Mouse (Mus musculus) heart, adult 9 months (tissue): ENCODE data around the gene Olfr272.

ENCODE experiments used
- DNase-seq, 2 experiments: peaks; one replicate each; pipeline ENCODE4 v3.0.0; 2022; ENCODE audit warnings: low spot score in 2 of 2

Gene Olfr272

DNA sequence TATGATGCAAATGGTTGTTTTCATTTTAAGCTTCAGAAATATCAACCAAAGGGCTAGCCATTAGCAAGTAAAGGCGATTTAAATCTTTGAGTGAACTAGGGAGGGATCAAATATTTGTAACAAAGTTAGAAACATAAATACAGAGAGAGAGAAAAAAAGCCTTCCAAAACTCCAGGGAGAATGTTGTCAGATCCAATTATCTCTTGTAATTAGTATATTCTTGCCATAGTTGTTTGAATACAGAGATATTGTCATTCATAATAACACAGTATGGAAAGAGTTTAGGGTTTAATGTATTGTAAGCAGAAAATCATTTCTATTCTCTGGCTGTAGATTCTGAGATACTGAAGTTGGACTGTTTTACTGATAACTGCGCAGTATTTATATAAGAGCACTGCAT, at the start of gene Olfr272:
Gene Olfr272 (minus strand): TSS at position 101 of the 400 bp plus-strand sequence.
- no peak for DNase-seq

DNA sequence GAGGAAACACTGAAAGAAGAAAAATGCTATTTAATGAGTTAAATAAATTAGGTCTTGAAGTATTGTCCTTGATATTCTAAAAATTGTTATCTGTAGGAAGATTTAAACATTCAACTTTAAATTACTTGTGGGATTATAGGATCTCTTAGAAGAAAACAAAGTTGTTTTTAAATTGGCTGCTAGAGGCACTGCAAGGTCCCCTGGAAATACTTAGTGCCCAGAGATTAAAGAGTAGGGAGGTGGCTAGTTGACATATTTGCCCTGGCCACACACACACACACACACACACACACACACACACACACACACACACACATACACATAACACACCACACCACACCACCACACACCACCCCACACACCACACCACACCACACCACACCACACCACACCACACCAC, 45.3 kb upstream of the Olfr272 start, which contains the start of gene Olfr270:
Gene Olfr270 (plus strand): TSS at position 301 of the 400 bp plus-strand sequence.
- no peak for DNase-seq

DNA sequence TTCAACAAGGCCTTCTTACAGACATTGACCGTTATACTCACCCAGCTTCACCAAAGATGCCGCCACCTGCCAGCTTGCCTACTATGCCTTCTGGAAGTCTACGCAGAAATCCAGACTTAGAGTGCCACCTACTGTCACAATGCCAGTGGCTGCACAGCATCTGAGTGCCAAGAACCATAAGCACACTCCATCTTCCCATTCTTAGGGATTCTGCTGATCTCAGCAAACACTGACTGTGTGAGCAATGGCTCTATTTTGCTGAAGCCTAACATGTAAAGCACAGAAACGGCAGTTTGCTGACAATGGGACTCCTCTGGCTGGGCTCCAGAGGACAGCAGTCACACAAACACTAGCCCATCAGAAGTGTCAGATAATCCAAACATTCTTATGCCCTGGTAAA, 39.7 kb upstream of the Olfr272 start:
- DNase-seq, result no peak

DNA sequence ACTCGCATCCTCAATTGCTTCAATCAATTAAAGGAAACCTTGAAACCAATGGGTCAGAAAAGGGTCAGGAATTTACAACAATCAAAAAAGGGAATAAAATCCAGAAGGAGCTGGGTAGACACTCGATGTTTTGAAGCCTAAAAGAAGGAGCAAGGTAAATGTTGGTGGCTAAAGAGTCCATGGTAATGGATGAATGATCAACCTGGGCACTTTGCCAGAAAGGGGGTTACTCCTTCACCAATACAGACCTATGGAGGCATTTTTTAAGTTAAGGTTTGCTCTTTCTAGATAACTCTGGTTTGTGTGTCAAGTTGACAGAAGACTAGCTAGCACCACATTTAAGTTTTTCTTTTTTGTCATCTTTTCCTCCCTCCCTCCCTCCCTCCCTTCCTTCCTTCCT, 30.0 kb upstream of the Olfr272 start:
- DNase-seq, result no peak

DNA sequence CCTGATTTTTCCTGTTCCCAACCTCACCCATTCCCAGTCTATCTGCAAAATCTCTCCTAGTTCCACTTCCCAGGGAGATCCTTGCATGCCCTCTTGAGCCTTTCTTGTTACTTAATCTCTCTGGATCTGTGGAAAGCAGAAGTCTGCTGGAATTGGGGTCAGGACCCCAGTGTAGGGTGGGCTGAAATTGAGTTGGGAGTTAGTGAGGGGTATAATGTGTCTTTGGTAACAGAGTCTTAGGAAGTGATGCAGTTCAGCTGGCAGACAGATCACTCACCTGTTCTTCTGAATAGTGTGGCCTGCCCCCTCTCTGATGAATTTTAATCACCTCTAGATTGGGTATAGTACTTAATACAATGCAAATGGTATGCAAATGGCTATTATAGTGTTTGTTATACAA, 27.7 kb upstream of the Olfr272 start:
- no peak for DNase-seq

DNA sequence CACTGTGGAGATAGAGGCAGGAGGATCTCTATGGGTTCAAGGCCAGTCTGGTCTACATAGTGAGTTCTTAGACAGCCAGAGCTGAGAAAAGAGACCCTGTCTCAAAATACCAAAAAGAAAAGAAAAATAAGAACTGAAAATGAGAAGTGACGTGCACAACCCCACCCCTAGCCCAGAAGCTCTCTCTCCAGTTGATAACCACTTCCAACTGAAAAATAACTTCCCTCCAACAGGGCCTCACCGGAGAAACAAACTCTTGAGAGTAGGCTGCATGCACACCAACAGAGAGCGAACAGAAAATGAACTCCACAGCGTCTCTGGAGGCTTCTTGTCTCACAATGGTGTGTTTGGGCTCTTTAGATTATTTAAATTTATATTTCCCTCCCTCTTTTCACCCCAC, 11.5 kb upstream of the Olfr272 start:
- DNase-seq, result no peak

DNA sequence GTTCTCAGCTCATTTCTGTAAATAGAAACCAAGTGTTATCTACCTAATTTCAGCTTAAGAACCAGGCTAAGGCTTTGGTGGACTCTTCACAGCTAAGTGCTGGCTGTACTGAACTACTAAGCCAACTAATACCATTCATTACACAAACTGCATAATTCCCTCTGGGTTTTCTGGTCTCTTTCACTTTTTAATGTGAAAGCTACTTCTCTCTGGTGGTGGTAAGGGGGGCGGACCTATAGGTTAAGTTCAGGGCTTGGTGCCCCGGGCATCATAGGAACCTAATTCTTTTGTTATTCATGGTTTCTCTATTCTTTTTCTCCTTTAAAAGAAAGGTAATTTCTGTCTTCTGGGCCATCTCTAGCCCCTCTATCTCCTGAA, 1.7 kb downstream of the Olfr272 start:
- DNase-seq, result no peak

DNA sequence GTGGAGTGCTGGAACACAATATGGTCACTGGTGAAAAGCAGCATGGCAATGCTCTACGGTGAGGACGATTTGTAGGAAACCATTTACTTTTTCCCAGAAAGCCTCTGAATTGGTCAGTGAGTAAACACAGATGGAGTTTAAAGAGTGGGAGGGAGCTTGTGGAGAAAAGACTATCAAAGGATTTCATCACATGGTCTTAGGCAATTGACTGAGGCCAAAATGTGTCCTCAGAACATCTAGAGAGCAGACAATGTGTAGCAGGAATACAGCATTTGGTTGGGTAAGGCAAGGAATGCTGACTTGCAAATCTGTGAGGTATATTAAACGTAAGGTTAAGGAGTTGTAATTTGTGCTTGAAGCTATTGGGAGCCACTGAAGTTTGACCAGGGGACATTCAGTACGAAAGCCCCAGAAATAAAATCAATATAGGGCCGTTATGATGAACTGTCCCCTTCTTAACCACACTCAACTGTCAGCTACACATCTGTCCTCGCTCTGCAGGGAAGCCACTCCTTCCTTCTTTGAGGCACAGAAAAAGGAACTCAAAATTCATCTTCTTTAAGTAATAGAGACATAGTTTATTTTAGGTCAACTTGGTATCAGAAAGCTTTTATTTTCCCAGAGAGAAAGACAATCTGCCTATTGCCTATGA, 2.2 kb downstream of the Olfr272 start:
- DNase-seq, result no peak

DNA sequence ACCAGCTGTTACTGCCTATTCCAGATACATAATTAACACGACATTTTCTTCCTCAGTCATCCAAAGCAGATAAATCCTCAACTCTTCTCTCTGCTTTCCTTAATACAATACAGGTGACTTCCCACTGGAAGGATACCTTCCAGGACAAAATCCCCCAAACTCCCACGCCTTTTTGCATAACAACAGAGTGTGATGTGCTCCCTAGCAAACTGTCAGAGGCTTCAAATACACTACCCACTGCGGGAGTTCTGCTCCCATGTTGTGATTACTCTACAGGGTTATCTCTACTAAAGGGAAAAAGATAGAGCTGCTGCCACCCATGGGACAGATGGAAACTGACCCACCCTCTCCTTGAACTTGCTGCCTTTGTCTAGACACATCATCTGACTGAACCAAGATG, 6.6 kb downstream of the Olfr272 start:
- DNase-seq, result no peak

DNA sequence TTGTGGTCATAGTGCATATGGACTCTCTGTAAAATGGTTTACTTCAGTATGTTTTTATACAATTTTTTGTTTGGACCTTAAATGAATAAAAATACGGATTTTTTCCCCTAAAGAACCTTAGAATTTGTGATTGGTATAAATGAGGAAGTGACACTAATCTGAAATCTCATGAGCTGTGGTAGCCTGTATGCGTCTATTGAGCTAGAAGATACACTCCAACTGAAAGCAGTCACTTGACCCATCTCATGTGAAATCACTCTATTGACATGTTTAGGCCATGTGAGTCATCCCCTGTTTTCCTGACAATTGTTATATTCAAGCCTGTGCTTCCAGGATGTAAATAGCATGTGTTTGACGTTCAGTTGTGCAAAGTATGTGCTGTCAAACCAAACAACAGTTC, 9.4 kb downstream of the Olfr272 start:
- no peak for DNase-seq

DNA sequence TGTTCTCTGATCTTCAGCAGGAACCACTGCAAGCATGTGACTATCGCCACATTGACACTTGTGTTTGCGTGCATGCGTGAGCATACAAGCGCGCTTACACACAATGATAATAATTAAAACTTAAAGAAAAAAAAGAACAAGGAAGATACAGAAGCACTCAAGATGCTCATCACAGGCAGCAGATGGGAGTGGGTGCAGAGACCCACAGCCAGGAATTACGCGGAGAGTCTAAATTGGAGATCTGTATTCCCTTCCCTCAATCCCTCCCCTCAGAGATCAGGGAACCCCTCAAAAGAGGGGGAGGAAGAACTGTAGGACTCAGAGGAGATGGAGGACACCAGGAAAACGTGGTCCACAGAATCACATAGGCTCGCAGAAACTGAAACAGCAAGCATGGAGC, 54.8 kb downstream of the Olfr272 start:
- no peak for DNase-seq
